Mouse (Mus musculus) heart, postnatal 4 days (tissue): Measurements from ENCODE around the gene Papss2. TPM values are rescaled to one million over a fixed set of nuclear protein-coding genes. Genes with fewer than 3 reads are reported as not detected.

Experiments used
- DNase-seq: peaks from one replicate; pipeline ENCODE4 v3.0.0; 2021
- total RNA-seq, 2 experiments: library from RNA; stranded (reverse); gene quantifications; 2 replicates each; pipeline ENCODE4 v1.2.3; 2021

The Papss2 gene
- total RNA-seq, result 1 to 10 TPM; 8.1 to 9.4 TPM

DNA sequence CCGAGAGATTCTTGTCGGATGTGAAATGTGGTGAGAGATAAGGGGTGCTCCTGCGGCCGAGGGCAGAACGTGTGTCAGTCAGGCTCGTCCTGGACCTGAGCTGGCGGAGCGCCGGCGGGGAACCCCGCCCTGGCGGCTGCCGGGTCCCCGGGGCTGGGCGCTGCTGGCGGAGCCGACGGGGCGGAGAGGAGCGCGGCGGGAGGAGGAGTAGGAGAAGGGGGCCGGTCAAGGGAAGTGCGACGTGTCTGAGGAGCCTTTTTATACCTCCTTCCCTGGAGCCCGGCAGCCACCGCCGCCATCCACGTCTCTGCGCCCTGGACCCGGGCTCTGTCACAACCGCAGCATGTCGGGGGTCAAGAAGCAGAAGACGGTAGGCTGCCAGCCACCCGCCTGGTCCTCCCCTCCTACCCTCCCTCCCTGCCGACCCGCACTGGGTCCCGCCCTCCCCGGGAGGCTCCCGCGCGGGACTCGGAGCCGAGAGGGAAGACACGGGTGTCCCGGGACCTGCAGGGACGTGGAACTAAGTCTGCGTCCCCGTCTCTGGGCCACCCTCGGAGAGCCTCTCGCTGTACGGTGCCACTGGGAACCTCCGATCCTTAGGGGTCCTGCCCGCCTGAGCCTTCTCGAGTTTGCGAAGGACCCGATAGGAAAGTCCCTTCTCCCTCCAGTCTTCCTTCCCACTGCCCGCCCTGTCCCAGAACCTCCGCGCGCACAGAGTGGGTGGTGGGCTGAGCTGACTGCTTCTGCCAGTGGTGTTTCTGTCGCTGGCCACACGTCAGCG, at the start of gene Papss2:
Papss2 (plus strand) TSS at position 285 of the 781 bp plus-strand sequence.
- peak; percentile 73 for DNase-seq

DNA sequence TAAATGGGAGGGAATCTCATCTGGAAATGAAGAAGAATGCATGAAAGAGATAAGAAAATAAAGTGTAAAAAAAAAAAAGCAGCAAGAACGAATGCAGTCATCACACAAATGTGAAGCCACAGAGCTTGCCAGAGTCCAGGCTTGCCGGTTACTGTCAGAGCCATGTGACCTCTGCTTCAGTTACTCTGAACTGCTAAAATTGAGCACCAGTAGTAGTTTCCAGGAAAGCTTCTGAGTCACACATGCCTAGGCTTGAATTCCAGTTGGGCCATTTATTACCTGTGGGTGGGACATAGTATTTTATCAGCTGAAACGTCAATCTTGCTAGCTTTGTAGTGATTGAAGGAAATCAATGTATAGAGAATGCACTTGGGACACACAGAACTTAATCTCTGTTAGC, 48.2 kb upstream of the Papss2 start:
- no peak for DNase-seq

DNA sequence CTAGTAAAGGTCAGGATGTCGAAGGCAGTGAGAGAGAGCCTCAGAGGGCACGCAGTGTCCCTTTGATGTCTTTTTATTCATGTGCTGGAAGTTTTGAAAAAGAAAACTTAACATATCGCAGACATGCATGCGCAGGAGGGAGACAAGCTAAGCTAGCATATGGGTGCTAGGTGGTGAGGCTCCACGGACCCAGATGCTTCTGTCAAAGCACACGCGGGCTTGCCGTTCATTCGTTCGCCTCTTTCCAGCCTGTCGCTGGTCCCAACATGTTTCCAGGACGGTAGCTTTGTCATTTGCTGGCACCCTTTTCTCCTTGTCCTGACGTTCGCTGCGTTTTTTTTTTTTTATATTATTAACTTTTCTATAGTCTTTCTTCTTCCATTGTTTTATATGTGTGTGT, 47.4 kb upstream of the Papss2 start:
- no peak for DNase-seq

DNA sequence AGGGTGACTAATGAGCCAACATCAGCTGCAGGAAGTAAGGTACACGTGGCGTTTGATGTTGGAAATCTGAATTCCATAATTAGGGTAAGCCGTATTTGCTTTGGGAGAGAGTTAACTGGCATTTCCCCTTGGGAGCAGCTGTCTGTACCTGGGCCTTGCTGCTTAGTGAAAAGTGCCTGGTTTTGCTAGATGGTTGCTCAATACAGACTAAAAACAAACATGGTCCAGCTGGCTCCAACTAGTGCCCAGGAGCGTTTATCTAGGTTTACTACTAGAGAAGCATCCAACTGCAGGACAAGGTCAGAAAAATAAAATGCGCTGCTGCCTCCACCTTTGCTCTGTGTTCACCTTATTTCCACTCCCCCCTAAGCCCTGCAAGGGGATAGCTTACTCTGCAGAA, 45.1 kb upstream of the Papss2 start:
- DNase-seq, result no peak

DNA sequence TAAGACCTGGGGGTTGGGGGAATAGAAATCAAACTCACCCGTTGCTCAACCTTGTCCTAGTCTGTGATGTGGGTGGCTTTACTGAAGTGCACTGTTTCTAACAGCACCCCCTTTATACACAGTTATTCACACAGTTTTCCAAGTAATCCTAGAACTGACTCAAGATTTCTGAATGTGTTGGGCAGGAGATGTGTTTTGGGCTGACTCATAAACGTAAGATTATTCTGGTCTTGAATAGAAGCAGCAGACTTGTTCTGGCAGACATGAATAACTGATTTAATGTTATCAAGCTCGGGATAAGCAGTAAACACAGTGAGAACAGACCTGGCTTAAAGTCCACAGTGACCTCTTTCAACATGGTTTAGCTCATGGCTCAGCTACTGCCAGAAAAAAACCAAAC, 44.1 kb upstream of the Papss2 start:
- no peak for DNase-seq

DNA sequence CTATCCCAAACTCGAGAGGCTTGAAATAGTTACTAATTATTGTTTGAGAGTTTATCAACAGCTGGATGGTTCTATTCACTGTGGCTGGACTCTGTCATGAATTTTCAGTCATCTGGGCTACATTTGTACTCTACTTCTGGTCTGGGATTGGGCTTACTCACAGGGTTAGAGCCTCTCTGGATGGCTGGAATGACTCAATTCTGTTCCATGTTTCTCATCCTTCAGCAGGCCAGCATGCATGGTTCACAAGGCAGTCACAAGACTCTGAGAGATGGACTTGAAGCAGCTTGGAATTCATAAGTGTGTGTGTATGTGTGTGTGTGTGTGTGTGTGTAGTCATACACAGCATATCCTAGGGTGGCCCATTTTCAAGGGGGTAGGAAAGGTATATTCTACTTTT, 43.5 kb upstream of the Papss2 start:
- DNase-seq, result no peak

DNA sequence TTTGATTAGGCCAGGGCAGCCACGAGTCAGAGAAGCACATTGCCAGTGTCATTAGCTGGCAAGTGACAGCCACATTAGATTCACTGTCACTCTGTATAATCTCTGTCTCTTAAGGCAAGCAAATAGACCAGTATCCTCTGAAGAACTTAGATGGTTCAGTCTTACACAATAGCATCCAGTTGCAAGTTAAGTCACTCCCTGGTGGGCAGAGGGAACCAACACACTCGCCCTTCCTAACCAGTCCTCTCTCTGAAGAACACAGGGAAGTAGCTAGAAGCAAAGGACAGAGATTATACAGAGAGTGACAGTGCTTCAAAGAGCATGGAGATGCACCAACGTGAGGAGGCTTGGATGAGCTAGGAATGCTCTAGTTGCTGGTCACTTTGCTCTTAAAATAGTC, 42.3 kb upstream of the Papss2 start:
- no peak for DNase-seq

DNA sequence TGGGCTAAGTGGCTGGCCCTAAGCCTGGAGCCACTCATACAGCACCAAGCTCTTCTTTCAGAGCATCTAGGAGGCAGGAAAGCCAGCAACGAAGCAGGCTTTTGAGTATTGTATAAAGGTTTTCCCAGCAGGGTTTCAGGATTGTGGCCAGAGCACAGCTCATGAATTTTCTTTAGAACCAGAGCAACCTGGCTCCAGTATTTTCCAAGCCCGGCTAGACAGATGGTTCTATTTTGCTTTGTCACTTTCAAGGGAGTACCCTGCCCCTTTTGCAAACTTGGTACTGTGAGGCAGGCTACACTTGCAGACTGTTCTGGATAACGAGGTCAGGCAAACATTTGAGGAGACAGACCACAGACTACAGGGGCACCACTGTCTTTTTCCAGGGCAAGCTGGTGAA, 40.3 kb upstream of the Papss2 start:
- DNase-seq, result no peak

DNA sequence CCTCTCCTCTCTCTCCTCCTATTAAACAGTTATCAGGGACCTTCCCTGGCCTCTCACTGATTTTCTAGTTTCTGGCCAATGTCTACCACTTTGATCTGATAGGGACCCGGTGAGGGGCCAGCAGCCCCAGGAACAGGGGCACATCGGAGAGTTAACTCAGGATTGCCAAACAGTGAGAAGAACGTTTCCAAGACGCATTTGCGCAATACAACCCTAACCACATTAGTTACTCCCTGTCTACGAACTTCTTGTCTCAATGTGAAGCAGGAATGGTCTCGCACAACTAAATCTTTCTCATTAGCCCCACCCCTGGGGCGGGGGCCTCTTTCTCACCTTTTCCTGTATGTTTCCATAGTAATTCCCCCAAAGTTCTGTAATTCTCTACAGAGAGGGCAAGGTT, 28.6 kb upstream of the Papss2 start:
- DNase-seq, result no peak

DNA sequence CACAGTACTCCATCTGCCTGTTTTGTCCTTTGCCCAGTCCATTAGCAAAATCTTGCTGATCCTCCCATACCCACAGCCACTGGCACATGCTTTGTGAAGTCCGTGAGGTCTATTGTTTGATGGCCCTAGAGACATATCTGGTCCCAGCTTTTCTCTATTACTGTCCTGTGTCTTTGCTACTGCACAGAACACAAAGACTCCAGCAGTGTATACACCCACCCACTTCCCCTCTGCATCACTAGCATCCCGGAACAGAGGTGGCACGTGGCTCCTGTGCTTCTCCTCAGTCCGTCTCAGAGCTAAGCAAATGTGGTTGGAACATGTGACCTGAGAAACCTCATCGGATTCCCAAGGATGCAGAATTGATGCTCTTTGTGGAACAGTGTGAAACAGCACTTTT, 28.1 kb upstream of the Papss2 start:
- DNase-seq, result no peak

DNA sequence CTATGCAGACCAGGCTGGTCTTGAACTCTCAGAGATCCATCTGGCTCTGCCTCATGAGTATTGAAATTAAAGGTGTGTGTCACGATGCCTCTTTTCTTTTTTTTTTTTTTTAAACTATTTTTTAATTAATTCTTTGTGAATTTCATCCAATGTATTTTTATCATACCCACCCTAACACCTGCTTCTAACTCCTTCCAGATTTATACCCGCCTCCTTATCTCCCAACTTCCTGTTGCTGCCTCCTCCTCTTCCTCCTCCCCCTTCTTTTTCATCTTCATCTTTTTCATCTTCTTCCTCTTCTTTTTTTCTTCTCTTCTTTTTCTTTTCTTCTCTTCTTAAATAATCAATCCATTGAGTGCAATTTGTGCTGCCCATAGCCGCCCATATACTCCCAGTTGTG, 27.1 kb upstream of the Papss2 start:
- no peak for DNase-seq

DNA sequence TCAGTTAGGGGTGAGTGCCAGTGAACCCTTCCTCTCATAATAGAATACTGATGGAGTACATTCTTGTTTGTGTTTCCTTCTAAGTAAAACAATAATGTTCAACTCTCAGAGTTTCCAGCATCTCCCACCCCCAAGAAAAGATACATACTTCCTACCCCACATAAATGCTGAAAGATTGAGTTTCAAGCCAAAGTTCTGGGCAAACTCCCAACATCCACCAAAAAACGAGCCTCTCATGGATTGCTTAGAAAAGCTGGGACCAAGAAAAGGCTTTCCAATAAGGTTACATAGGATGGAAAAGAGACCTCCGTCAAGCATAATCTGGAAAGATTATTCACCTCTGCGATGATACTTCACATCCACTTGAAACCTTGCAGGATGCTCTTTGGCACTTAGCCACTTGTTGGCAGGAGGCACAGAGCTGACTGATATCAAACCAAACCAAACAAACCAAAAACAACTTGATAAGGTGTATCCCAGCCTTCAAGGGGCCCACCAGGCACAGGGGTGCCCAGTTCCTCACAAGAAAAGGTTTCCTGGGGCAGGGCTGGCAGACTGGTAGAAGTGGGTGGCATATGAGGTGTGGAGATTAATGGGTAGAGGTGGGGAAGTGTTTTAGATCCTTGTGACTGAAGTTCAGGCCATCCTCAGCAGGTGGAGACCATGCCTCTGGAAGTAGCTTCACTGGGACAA, 26.5 kb upstream of the Papss2 start:
- DNase-seq, result no peak

DNA sequence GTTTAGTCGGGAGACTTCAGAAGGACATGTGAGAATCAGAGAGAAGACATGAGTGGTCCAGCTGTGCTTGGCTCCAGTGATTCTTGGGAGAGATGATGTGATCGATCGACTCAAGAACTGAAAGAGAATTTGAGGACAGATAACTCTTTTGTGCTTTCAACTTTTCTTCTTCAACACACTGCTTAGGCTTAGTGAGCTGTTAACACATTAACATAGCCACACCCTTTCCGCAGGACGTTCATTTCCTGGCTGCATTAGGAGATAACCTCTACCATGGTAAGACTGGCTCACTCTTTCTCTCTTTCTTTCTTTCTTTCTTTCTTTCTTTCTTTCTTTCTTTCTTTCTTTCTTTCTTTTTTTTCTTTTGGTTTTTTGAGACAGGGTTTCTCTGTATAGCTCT, 25.9 kb upstream of the Papss2 start:
- DNase-seq, result no peak

DNA sequence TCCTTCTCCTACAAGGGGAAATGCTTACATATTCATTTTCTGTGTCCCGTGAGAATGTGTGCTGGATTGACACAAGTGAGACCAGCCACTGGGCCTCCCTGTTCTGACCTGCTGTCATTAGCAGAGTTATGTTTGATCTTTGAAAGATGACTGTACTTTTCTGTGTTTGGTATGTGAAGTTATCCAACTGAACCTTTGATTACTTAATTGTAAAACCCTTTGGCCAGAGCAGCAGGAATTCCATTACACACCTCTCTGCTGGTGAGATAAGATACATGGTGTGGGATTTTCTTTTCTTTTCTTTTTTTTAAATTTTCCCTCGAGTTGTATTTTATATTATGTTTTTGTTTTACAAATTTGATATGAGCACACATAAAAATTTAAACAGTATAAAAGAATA, 23.4 kb upstream of the Papss2 start:
- DNase-seq, result no peak

DNA sequence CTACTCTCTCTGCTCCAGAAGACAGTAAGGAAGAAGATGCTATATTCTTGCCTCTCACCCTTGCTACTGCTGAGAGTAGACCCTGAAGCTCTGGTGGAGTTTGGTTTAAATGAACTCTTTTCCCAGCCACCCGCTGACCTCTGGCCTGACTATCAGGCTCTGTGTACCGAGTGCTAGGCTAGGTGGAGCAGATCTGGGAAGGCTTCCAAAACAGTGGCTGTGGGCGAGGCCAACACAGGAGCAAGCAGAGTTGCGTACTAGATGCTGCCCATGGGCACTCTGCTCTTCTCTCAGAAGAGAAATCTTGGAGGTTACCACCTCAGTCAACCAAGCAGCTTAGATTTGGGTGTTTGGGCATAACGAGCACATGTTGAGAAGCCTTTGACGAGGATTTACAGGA, 22.3 kb upstream of the Papss2 start:
- DNase-seq, result peak; percentile 15

DNA sequence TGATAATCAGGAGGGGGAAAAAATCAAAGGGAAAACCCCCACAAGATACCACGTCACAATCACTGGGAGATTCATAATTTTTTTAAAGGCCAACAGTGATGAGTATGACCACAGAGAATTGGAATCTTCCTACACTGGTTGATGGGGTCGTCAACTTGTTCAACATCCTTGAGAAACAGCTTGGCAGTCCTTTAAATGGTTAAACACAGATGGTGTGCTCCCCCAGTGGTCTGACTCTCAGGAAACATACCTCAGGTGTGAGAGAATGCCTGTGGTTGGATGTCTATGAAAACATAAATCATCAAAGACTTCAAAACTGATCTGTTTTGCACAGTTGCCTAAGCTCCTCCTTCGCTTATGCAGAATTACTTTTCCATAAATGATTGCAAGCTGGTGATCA, 20.7 kb upstream of the Papss2 start:
- no peak for DNase-seq

DNA sequence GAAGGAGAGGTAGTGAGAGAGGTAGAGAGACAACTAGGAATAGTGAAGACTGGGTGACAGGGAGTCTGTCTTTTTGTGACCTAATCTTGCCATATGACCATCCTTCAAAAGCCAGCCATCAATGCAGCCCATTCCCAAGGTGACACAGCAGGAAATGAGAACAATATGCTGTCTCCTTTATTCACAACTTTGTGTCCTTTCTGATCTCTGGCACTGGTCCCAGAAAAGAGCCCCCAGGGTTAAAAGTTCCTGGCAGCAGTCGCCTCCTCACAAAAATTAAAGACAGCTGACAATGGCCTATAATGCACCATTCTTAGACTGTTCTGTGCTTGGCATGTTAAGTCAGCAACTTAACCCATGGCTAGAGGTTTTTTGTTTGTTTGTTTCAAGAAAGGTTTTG, 17.8 kb upstream of the Papss2 start:
- peak; percentile 18 for DNase-seq

DNA sequence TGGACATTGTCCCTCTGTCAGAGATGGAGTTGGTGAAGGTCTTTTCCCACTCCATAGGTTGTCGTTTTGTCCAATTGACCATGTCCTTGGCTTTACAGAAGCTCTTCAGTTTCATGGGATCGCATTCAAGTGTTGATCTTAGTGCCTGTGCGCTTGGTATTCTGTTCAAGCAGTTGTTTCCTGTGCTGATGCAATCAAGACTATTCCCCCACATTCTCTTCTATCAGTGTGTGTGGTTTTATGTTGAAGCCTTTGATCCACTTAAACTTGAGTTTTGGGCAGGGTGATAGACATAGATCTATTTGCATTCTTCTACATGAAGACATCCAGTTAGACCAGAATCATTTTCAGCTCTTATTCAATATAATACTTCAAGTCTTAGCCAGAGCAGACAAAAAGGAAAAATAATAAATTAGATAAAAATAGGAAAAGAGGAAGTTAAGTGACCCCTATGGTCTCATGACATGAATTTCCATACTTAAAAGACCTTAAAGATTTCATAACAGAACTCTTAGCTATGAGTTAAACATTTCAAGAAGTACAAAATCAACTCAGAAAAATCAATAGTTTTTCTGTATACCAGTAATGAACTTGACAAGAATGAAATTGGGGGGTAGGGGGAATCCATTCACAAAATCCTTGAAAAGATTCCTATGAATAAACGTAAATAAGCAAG, 12.4 kb upstream of the Papss2 start:
- no peak for DNase-seq

DNA sequence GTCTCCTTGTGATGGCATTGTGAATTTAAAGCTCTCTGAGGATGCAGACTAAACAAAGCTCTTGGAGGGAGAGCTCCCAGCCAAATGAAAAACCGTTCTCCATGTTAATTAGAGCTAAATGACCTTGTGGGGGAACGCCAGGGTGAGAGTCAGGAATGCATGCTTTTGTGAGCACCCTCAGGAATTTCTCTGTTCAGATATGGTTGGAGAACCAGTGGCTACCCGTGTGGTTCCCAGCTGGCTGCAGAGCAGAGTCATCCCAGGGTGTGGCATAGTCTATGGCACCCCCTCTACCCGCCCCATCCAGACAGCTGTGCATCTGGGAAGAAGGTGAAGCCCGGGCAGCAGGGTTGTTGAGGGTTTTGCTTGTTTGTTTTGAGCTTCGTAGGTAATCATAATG, 7.9 kb upstream of the Papss2 start:
- DNase-seq, result no peak

DNA sequence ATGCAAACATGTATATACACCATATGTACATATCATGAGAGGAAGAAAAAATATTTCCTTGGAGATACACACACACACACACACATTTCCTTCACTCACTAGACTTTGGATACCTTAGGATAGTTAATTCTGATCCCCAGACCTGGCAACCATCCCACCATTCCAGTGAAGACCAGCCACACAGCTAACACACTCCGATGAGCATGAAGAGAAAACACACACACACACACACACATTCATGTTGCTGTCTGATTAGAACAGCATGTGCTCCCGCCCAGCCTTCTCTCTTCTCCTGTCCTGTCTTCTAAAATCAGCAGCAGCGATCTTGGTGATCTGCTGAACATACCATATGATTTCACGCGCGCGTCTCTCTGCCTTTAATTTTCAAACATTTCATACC, 2.8 kb upstream of the Papss2 start:
- DNase-seq, result no peak

DNA sequence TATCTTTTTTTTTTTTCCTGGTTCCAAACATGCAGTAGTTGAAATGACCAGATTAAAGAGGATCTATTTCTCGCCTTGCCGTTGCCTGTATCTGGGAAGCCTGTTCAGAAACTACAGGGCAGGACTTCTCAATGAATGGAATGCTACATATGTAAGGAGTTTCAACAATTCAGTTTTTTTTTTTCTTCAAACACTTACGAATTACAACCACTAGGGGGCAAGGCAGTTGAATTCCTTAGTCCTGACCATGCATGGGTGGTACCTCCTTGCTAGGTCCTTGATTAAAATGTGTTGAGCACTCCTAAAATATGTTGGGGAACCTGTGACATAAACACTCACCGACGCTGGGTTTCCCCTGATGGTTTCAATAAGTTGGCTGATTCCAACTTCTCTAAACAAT, 1.7 kb upstream of the Papss2 start:
- DNase-seq, result no peak

DNA sequence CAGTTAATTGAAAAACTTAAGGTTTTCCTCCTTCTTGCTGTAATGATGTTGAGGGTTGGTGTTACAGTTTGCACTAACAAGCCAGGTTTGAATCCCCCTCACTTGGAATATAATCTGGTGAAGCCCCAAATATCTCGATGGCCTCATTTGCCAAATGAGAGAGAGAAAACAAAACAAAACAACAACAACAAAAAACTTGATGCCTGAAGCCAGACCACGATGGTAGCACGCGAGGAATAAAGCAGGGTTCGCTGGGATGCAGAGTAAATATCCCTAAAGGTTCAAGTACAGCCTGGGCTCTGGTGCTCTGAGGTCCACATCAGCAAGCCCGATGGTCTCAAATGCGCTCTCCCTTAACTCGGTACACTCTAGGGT, 472 bp upstream of the Papss2 start:
- no peak for DNase-seq

DNA sequence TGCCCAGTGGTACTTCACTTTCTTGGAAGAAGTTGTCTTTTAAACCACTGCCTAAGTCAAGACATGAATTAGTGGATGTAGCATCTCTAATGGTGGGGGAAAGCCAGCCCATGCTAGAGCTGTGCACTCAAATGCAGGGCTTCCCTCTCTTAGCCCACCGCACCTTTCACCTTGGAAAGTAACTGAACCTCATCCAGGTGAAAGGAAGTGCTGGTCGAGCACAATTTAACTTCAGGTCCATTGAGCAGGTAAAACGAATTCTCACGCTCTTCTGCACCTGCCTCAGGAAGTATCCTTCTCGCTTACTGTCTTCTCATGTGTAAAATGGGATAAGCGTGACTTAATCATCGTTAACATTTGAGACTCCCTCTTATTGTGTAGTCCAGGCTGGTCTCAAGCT, 3.4 kb downstream of the Papss2 start:
- no peak for DNase-seq

DNA sequence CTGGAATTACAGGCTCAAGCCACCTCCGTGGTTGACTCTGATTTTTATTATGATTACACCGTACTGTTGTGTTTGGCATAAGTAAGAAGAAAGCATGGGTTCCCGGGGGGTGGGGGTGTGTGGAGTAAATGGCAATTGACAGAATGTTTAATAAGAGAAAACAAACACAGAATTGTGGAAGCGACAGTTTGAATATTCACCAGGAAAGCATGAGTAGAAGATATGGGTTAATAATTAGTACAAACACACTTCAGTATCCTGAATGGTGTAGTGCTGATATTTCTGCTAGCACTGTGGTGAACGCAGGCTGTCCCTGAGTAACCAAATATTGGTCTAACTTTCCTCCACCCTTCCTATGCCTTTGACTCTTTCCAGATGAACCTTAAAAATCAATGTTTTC, 3.8 kb downstream of the Papss2 start:
- DNase-seq, result no peak
